Mouse (Mus musculus) embryonic facial prominence, embryonic 14.5 days (tissue): ENCODE data around the gene Mrpl12. TPM values are rescaled to one million over a fixed set of nuclear protein-coding genes. Genes with fewer than 3 reads are reported as not detected.
A peak's percentile ranks its signal among the peaks of the same experiment; 100 is the strongest.

Experiments
- ATAC-seq: fragments of 200-750 bp; cut with Nextera tagmentation; 2 replicates; pipeline ENCODE4 v1.8.0; 2017; ENCODE audit warnings: low read depth, moderate number of reproducible peaks, moderate TSS enrichment
- DNase-seq: peaks from one replicate; pipeline ENCODE4 v3.0.0-alpha.2; 2015; ENCODE audit warnings: low spot score
- H3K27ac ChIP-seq: fragments of 300-500 bp; sonication (generic); replicated peaks from 2 replicates; pipeline ENCODE4 v1.5.1; 2014; ENCODE audit warnings: low read depth, mild to moderate bottlenecking, low read length, moderate library complexity
- H3K27me3 ChIP-seq: fragments of 300-500 bp; sonication (generic); replicated peaks from 2 replicates; pipeline ENCODE4 v1.6.1; 2014; ENCODE audit warnings: low read length; ENCODE audit not compliant: control insufficient read depth, insufficient read depth
- H3K36me3 ChIP-seq: fragments of 300-500 bp; sonication (generic); 2 replicates; pipeline ENCODE4 v1.6.1; 2014; ENCODE audit warnings: low read length, mixed read lengths; ENCODE audit not compliant: control insufficient read depth, insufficient read depth
- H3K4me1 ChIP-seq: fragments of 300-500 bp; sonication (generic); 2 replicates; pipeline ENCODE4 v1.6.1; 2014; ENCODE audit warnings: antibody characterized with exemption, low read length; ENCODE audit not compliant: control insufficient read depth, insufficient read depth
- H3K4me2 ChIP-seq: fragments of 300-500 bp; sonication (generic); 2 replicates; pipeline ENCODE4 v1.6.1; 2014; ENCODE audit warnings: low read depth, mild to moderate bottlenecking, low read length, moderate library complexity, mixed read lengths
- H3K4me3 ChIP-seq: fragments of 300-500 bp; sonication (generic); 2 replicates; pipeline ENCODE4 v1.5.1; 2014; ENCODE audit warnings: low read depth, mild to moderate bottlenecking, low read length
- H3K9ac ChIP-seq: fragments of 300-500 bp; sonication (generic); 2 replicates; pipeline ENCODE4 v1.6.1; 2014; ENCODE audit warnings: low read depth, mild to moderate bottlenecking, low read length, moderate library complexity, mixed read lengths
- H3K9me3 ChIP-seq: fragments of 300-500 bp; sonication (generic); 2 replicates; pipeline ENCODE4 v1.6.1; 2016; ENCODE audit warnings: low read length; ENCODE audit not compliant: control insufficient read depth
- WGBS: fragments of 180-500 bp; shearing (Covaris S2); extraction: QIAGEN DNeasy Blood & Tissue Kit; methylation state at CpG from one replicate; pipeline ENCODE4 v1.1.7; 2014; 5-methylcytosine and 5-hydroxymethylcytosine counted together
- polyA plus RNA-seq: library from polyadenylated mRNA; unstranded; fragments of >200 nt; fragmentation: Nextera tagmentation; extraction: Ambion mirVana; gene quantifications from 2 replicates; pipeline ENCODE4 v1.2.1, GENCODE M21; 2014

Gene Mrpl12
- polyA plus RNA-seq, 1 experiment from 2014 or later: 148 TPM

GRCm38 (mm10) chr11:120518558-120518957 is 34.1 kb downstream of the Mrpl12 start:
- ATAC-seq (0 out of 2 replicates have a peak, but pooled peaks have one; percentile 19), DNase-seq (peak; percentile 51)
- peak overlapping the region; percentile 33; the same call in 1 of the 2 replicates for H3K27ac ChIP-seq
- no peak overlapping the region for H3K4me2 ChIP-seq
- no peaks in the 10 kb centered on the region; the same call in 1 of the 2 replicates for H3K4me1 ChIP-seq
- no peaks in the 10 kb centered on the region for H3K27me3 ChIP-seq
- no peak overlapping the region for H3K4me3 ChIP-seq
- WGBS: 60% methylated on average over 6 of the region's 6 CpGs
- no peaks in the 10 kb centered on the region for H3K9me3 ChIP-seq
- H3K36me3 ChIP-seq: no peaks in the 10 kb centered on the region
- no peak overlapping the region for H3K9ac ChIP-seq

GRCm38 (mm10) chr11:120519738-120520137 is 35.3 kb downstream of the Mrpl12 start:
- H3K27me3 ChIP-seq: no peaks in the 10 kb centered on the region
- no peaks in the 10 kb centered on the region for H3K9me3 ChIP-seq
- ATAC-seq (no peak; the same call in 1 of the 2 replicates), DNase-seq (peak; percentile 39)
- H3K9ac ChIP-seq: no peak overlapping the region
- no peak overlapping the region for H3K4me2 ChIP-seq
- WGBS: 27% methylated on average over 9 of the region's 9 CpGs
- H3K4me3 ChIP-seq: no peak overlapping the region
- no peaks in the 10 kb centered on the region; the same call in 1 of the 2 replicates for H3K4me1 ChIP-seq
- no peaks in the 10 kb centered on the region for H3K36me3 ChIP-seq
- H3K27ac ChIP-seq: no peak overlapping the region

GRCm38 (mm10) chr11:120520498-120520897 is 36.1 kb downstream of the Mrpl12 start:
- no peaks in the 10 kb centered on the region for H3K36me3 ChIP-seq
- no peaks in the 10 kb centered on the region for H3K9me3 ChIP-seq
- no peak for ATAC-seq
- no peak overlapping the region for H3K4me2 ChIP-seq
- WGBS: 68% methylated on average over 8 of the region's 9 CpGs
- H3K27ac ChIP-seq: no peak overlapping the region
- no peaks in the 10 kb centered on the region; the same call in 1 of the 2 replicates for H3K4me1 ChIP-seq
- H3K9ac ChIP-seq: no peak overlapping the region
- no peak for DNase-seq
- H3K27me3 ChIP-seq: no peaks in the 10 kb centered on the region
- H3K4me3 ChIP-seq: no peak overlapping the region

- Histone ChIP-seq H3K4me3 (no peak overlapping the region), H3K9me3 (no peaks in the 10 kb centered on the region), H3K4me2 (no peak overlapping the region), H3K27me3 (no peaks in the 10 kb centered on the region), H3K9ac (no peak overlapping the region), H3K36me3 (no peaks in the 10 kb centered on the region), H3K4me1 (no peaks in the 10 kb centered on the region; the same call in 1 of the 2 replicates), H3K27ac (no peak overlapping the region)
- 85% methylated on average over 5 of the region's 5 CpGs for WGBS
- no peak for DNase-seq
- ATAC-seq: no peak
These were observed 36.6 kb downstream of the Mrpl12 start for GRCm38 (mm10) chr11:120520967-120521540.

GRCm38 (mm10) chr11:120522581-120522980 is 38.2 kb downstream of the Mrpl12 start:
- H3K4me1 ChIP-seq: no peaks in the 10 kb centered on the region; the same call in 1 of the 2 replicates
- H3K36me3 ChIP-seq: no peaks in the 10 kb centered on the region
- H3K9ac ChIP-seq: no peak overlapping the region
- no peaks in the 10 kb centered on the region for H3K9me3 ChIP-seq
- H3K27me3 ChIP-seq: no peaks in the 10 kb centered on the region
- DNase-seq (no peak), ATAC-seq (no peak)
- H3K27ac ChIP-seq: no peak overlapping the region
- WGBS: 86% methylated on average over 8 of the region's 8 CpGs
- H3K4me2 ChIP-seq: no peak overlapping the region
- no peak overlapping the region for H3K4me3 ChIP-seq

- 79% methylated on average over 2 of the region's 2 CpGs for WGBS
- ATAC-seq: no peak
These were observed 41.5 kb downstream of the Mrpl12 start for GRCm38 (mm10) chr11:120525959-120526358.

GRCm38 (mm10) chr11:120527690-120528354 is 43.4 kb downstream of the Mrpl12 start:
- H3K27me3 ChIP-seq: peaks cover 49% of the 10 kb centered on the region
- H3K27ac ChIP-seq: no peak overlapping the region
- no peaks in the 10 kb centered on the region for H3K36me3 ChIP-seq
- H3K4me1 ChIP-seq: 0 out of 2 replicates have a peak, but pooled peaks cover 4% of the 10 kb centered on the region
- H3K9ac ChIP-seq: no peak overlapping the region
- H3K4me2 ChIP-seq: no peak overlapping the region
- DNase-seq (no peak), ATAC-seq (no peak)
- no peaks in the 10 kb centered on the region for H3K9me3 ChIP-seq
- H3K4me3 ChIP-seq: no peak overlapping the region
- WGBS: 73% methylated on average over 9 of the region's 9 CpGs

More at GRCm38 (mm10) chr11:120525959-120526358, 41.5 kb downstream of the Mrpl12 start:
- DNase-seq: no peak
- Histone ChIP-seq H3K27me3 (peaks cover 30% of the 10 kb centered on the region), H3K9ac (no peak overlapping the region), H3K36me3 (no peaks in the 10 kb centered on the region), H3K27ac (no peak overlapping the region), H3K4me2 (no peak overlapping the region), H3K4me1 (0 out of 2 replicates have a peak, but pooled peaks cover 4% of the 10 kb centered on the region), H3K9me3 (no peaks in the 10 kb centered on the region), H3K4me3 (no peak overlapping the region)

- H3K27me3 ChIP-seq: peaks cover 53% of the 10 kb centered on the region
- H3K36me3 ChIP-seq: no peaks in the 10 kb centered on the region
- DNase-seq (no peak), ATAC-seq (no peak)
- H3K9me3 ChIP-seq: no peaks in the 10 kb centered on the region
- no peak overlapping the region for H3K4me2 ChIP-seq
- 0 out of 2 replicates have a peak, but pooled peaks cover 4% of the 10 kb centered on the region for H3K4me1 ChIP-seq
- no peak overlapping the region for H3K4me3 ChIP-seq
- 30% methylated on average over 4 of the region's 4 CpGs for WGBS
- no peak overlapping the region for H3K27ac ChIP-seq
- H3K9ac ChIP-seq: no peak overlapping the region
These were observed 44.5 kb downstream of the Mrpl12 start for GRCm38 (mm10) chr11:120528903-120529302.
